Mouse (Mus musculus) neural tube, embryonic 11.5 days (tissue): ENCODE measurements around the gene Fosl1. TPM values are rescaled to one million over a fixed set of nuclear protein-coding genes. Genes with fewer than 3 reads are reported as not detected.

Experiments
- ATAC-seq: fragments of 200-750 bp; cut with Nextera tagmentation; 2 replicates; pipeline ENCODE4 v1.8.0; 2017; ENCODE audit warnings: moderate number of reproducible peaks, mild to moderate bottlenecking, moderate TSS enrichment, moderate library complexity; ENCODE audit not compliant: insufficient read depth, low FRiP score, low TSS enrichment
- DNase-seq: peaks from one replicate; pipeline ENCODE4 v3.0.0-alpha.2; 2015; ENCODE audit warnings: low spot score
- H3K27ac ChIP-seq: fragments of 300-500 bp; sonication (generic); 2 replicates; pipeline ENCODE4 v1.5.1; 2014; ENCODE audit warnings: low read depth, mild to moderate bottlenecking, low read length
- H3K27me3 ChIP-seq: fragments of 300-500 bp; sonication (generic); 2 replicates; pipeline ENCODE4 v1.6.1; 2014; ENCODE audit warnings: mild to moderate bottlenecking, low read length, mixed read lengths; ENCODE audit not compliant: control insufficient read depth, insufficient read depth
- H3K36me3 ChIP-seq: fragments of 300-500 bp; sonication (generic); 2 replicates; pipeline ENCODE4 v1.6.1; 2014; ENCODE audit warnings: mild to moderate bottlenecking, low read length, moderate library complexity, mixed read lengths; ENCODE audit not compliant: control insufficient read depth, insufficient read depth
- H3K4me1 ChIP-seq: fragments of 300-500 bp; sonication (generic); 2 replicates; pipeline ENCODE4 v1.6.1; 2014; ENCODE audit warnings: low read length, mixed read lengths; ENCODE audit not compliant: control insufficient read depth, insufficient read depth
- H3K4me2 ChIP-seq: fragments of 300-500 bp; sonication (generic); 2 replicates; pipeline ENCODE4 v1.6.1; 2014; ENCODE audit warnings: low read depth, mild to moderate bottlenecking, moderate library complexity
- H3K4me3 ChIP-seq: fragments of 300-500 bp; sonication (generic); 2 replicates; pipeline ENCODE4 v1.5.1; 2014; ENCODE audit warnings: low read depth, low read length
- H3K9ac ChIP-seq: fragments of 300-500 bp; sonication (generic); 2 replicates; pipeline ENCODE4 v1.6.1; 2014; ENCODE audit warnings: mild to moderate bottlenecking, low read length
- H3K9me3 ChIP-seq: fragments of 300-500 bp; sonication (generic); 2 replicates; pipeline ENCODE4 v1.6.1; 2016; ENCODE audit warnings: low read length; ENCODE audit not compliant: control insufficient read depth
- WGBS: fragments of 180-500 bp; shearing (Covaris S2); extraction: QIAGEN DNeasy Blood & Tissue Kit; methylation state at CpG from one replicate; pipeline ENCODE4 v1.1.7; 2014; 5-methylcytosine and 5-hydroxymethylcytosine counted together
- polyA plus RNA-seq: library from polyadenylated mRNA; unstranded; fragments of >200 nt; fragmentation: Nextera tagmentation; extraction: Ambion mirVana; gene quantifications from 2 replicates; pipeline ENCODE4 v1.2.1, GENCODE M21; 2014

Fosl1 gene
- polyA plus RNA-seq, 1 experiment from 2014 or later = not detected

DNA sequence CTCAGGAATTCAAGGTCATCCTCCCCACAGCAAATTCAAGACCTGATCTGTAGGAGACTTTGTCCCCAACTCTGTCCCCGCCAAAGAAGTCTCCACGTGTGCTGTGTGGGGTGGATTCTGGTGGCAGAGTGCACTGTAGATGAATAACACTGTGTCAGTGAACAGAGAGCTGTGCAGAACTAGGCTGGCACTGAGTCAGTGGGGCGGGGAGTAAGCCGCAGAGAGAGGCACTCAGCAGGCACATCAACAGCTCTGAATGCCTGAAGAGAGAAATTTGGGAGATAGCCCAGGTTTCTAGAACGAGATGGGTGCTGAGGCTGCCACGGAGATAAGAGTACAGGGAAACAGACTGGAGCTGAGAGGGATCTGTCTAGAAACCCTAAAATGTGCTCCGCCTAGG lies 11.7 kb downstream of the Fosl1 start:
- H3K36me3 ChIP-seq = peaks cover 2% of the 10 kb centered on the region
- no peak overlapping the region for H3K27ac ChIP-seq
- 0 out of 2 replicates have a peak, but pooled peaks cover 3% of the 10 kb centered on the region for H3K27me3 ChIP-seq
- 71% methylated on average over 7 of the region's 7 CpGs for WGBS
- DNase-seq = no peak
- H3K9me3 ChIP-seq = no peaks in the 10 kb centered on the region
- H3K4me3 ChIP-seq = no peak overlapping the region
- no peak overlapping the region for H3K9ac ChIP-seq
- H3K4me1 ChIP-seq = peaks cover 19% of the 10 kb centered on the region
- no peak for ATAC-seq
- no peak overlapping the region for H3K4me2 ChIP-seq

DNA sequence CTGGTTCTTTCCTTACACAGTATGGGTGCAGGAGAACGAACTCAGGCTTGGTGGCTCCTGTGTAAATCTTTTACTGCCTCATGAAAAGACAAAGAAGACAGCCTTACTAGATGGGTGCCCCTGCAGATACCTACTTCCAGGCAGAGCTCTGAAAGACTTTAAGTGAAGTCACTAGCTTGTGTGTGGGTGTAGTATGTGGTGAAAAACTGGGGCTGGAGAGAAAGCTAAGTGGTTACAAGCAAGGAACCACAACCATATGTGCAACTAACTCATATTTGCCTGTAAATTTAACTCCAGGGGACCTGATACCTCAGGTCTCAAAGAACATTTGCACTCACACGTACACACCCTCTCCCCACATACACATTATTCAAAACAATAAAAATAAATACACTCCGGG lies 12.5 kb downstream of the Fosl1 start:
- Histone ChIP-seq H3K4me1 (peaks cover 21% of the 10 kb centered on the region), H3K27ac (no peak overlapping the region), H3K9me3 (no peaks in the 10 kb centered on the region), H3K36me3 (peaks cover 4% of the 10 kb centered on the region), H3K4me3 (peak overlapping the region; percentile 57), H3K4me2 (peak overlapping the region; percentile 97), H3K9ac (peak overlapping the region; percentile 66), H3K27me3 (0 out of 2 replicates have a peak, but pooled peaks cover 3% of the 10 kb centered on the region)
- WGBS = 21% methylated on average over 3 of the region's 3 CpGs
- ATAC-seq (no peak), DNase-seq (no peak)

GRCm38 (mm10) chr19:5460465-5460911 lies 13.1 kb downstream of the Fosl1 start, which contains the start of gene Fibp:
Fibp (plus strand) TSS chr19:5460615.
- under 1% methylated on average over 32 of the region's 32 CpGs for whole genome bisulfite sequencing
- peak; percentile 45; the same call in 1 of the 2 replicates for ATAC-seq
- peak within 1 kb of the TSS; percentile 97 for H3K4me2 ChIP-seq
- H3K4me3 ChIP-seq = peak within 1 kb of the TSS; percentile 57
- H3K27me3 ChIP-seq = 0 out of 2 replicates have a peak, but pooled peaks cover 3% of the 10 kb centered on the region
- DNase-seq = peak; percentile 90
- H3K4me1 ChIP-seq = peaks cover 21% of the 10 kb centered on the region
- H3K27ac ChIP-seq = 0 out of 2 replicates have a peak within 1 kb of the TSS, but pooled peaks have one; percentile 0
- H3K9me3 ChIP-seq = no peaks in the 10 kb centered on the region
- peaks cover 8% of the 10 kb centered on the region for H3K36me3 ChIP-seq
- peak within 1 kb of the TSS; percentile 66 for H3K9ac ChIP-seq

GRCm38 (mm10) chr19:5461411-5461810 lies 14.1 kb downstream of the Fosl1 start:
- ATAC-seq (no peak), DNase-seq (no peak)
- Histone ChIP-seq H3K9ac (no peak overlapping the region; the same call in 1 of the 2 replicates), H3K4me2 (peak overlapping the region; percentile 97), H3K27me3 (0 out of 2 replicates have a peak, but pooled peaks cover 3% of the 10 kb centered on the region), H3K4me3 (peak overlapping the region; percentile 57), H3K9me3 (no peaks in the 10 kb centered on the region), H3K4me1 (peaks cover 13% of the 10 kb centered on the region), H3K27ac (no peak overlapping the region), H3K36me3 (peaks cover 8% of the 10 kb centered on the region)
- WGBS = 88% methylated on average over 6 of the region's 6 CpGs

- no peak overlapping the region for H3K27ac ChIP-seq
- H3K4me2 ChIP-seq = no peak overlapping the region
- ATAC-seq (no peak), DNase-seq (no peak)
- peaks cover 12% of the 10 kb centered on the region for H3K36me3 ChIP-seq
- H3K4me1 ChIP-seq = peaks cover 8% of the 10 kb centered on the region
- H3K4me3 ChIP-seq = no peak overlapping the region
- H3K9me3 ChIP-seq = no peaks in the 10 kb centered on the region
- H3K27me3 ChIP-seq = 0 out of 2 replicates have a peak, but pooled peaks cover 3% of the 10 kb centered on the region
- no peak overlapping the region for H3K9ac ChIP-seq
- 93% methylated on average over 9 of the region's 9 CpGs for WGBS
These were observed 15.9 kb downstream of the Fosl1 start for GRCm38 (mm10) chr19:5463212-5463611.

- DNase-seq = peak; percentile 83
- Histone ChIP-seq H3K9ac (peak overlapping the region; percentile 31; the same call in 1 of the 2 replicates), H3K4me2 (peak overlapping the region; percentile 36), H3K9me3 (no peaks in the 10 kb centered on the region), H3K4me3 (peak overlapping the region; percentile 22), H3K36me3 (peaks cover 12% of the 10 kb centered on the region), H3K27ac (peak overlapping the region; percentile 20; the same call in 1 of the 2 replicates), H3K27me3 (no peaks in the 10 kb centered on the region), H3K4me1 (peaks cover 8% of the 10 kb centered on the region)
- peak; percentile 43; the same call in 1 of the 2 replicates for ATAC-seq
- 52% methylated on average over 15 of the region's 15 CpGs for WGBS
These were observed 16.6 kb downstream of the Fosl1 start for GRCm38 (mm10) chr19:5463791-5464562.

GRCm38 (mm10) chr19:5465037-5465436 lies 17.7 kb downstream of the Fosl1 start:
- ATAC-seq = no peak
- H3K4me3 ChIP-seq = no peak overlapping the region
- H3K4me2 ChIP-seq = no peak overlapping the region
- H3K4me1 ChIP-seq = peaks cover 8% of the 10 kb centered on the region
- DNase-seq = no peak
- no peak overlapping the region for H3K9ac ChIP-seq
- peaks cover 12% of the 10 kb centered on the region for H3K36me3 ChIP-seq
- no peaks in the 10 kb centered on the region for H3K27me3 ChIP-seq
- H3K9me3 ChIP-seq = no peaks in the 10 kb centered on the region
- H3K27ac ChIP-seq = no peak overlapping the region
- WGBS = 91% methylated on average over 8 of the region's 8 CpGs

GRCm38 (mm10) chr19:5466916-5467500 lies 19.7 kb downstream of the Fosl1 start:
- peaks cover 2% of the 10 kb centered on the region; the same call in 1 of the 2 replicates for H3K4me1 ChIP-seq
- 95% methylated on average over 6 of the region's 6 CpGs for WGBS
- no peaks in the 10 kb centered on the region for H3K27me3 ChIP-seq
- H3K9me3 ChIP-seq = no peaks in the 10 kb centered on the region
- no peak overlapping the region for H3K4me2 ChIP-seq
- H3K36me3 ChIP-seq = peaks cover 12% of the 10 kb centered on the region
- H3K9ac ChIP-seq = no peak overlapping the region
- ATAC-seq (no peak), DNase-seq (no peak)
- no peak overlapping the region for H3K27ac ChIP-seq
- no peak overlapping the region for H3K4me3 ChIP-seq
